Mouse (Mus musculus) bone marrow macrophage, adult 2 months (primary cell): ENCODE results near the gene Olfr770.

ENCODE experiments used
- CTCF ChIP-seq: IDR thresholded peaks from 2 replicates; pipeline ENCODE4 v1.5.1; 2012; ENCODE audit warnings: low read depth, mild to moderate bottlenecking, low read length, moderate library complexity
- POLR2A ChIP-seq: IDR thresholded peaks from 2 replicates; pipeline ENCODE4 v1.6.1; 2012; ENCODE audit warnings: mild to moderate bottlenecking, low read depth, low read length, borderline replicate concordance

DNA sequence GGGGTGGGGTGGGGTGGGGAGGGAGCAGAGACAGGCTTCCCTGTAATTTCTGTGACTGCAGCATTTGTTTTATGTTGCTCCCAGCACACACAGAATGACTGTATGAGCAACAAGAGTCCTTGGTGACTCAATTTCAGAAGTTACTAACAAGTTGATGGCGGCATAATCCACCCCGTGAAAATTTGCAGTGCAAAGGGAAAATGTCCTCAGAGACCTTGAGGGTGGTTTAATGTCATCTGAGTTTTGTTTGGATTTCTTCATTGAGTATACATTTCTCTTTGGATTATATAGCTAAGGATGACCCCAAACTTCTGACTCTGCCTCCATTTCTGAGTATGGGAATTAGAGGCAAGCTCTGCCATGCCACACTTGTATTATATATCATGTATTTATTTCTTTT is 21.0 kb downstream of the Olfr770 start, which contains the start of gene Olfr769:
- TF ChIP-seq CTCF, result no peak
- no peak for TF ChIP-seq POLR2A
